Mouse (Mus musculus) embryonic facial prominence, embryonic 11.5 days (tissue): ENCODE results near the gene Rgl1. TPM values are rescaled to one million over a fixed set of nuclear protein-coding genes. Genes with fewer than 3 reads are reported as not detected.

Experiments
- ATAC-seq: fragments of 200-750 bp; cut with Nextera tagmentation; replicated peaks from 2 replicates; pipeline ENCODE4 v1.8.0; 2017; ENCODE audit warnings: low read depth; ENCODE audit not compliant: insufficient number of reproducible peaks, low FRiP score, low TSS enrichment
- DNase-seq: peaks from one replicate; pipeline ENCODE4 v3.0.0-alpha.2; 2015; ENCODE audit warnings: low spot score
- H3K27ac ChIP-seq: fragments of 300-500 bp; sonication (generic); replicated peaks from 2 replicates; pipeline ENCODE4 v1.5.1; 2014; ENCODE audit warnings: mild to moderate bottlenecking, low read depth, low read length, control low read depth
- H3K27me3 ChIP-seq: fragments of 300-500 bp; sonication (generic); 2 replicates; pipeline ENCODE4 v1.6.1; 2014; ENCODE audit warnings: mild to moderate bottlenecking, low read length, moderate library complexity, mixed read lengths; ENCODE audit not compliant: control insufficient read depth, insufficient read depth
- H3K36me3 ChIP-seq: fragments of 300-500 bp; sonication (generic); replicated peaks from 2 replicates; pipeline ENCODE4 v1.6.1; 2014; ENCODE audit warnings: low read depth, mild to moderate bottlenecking, low read length, moderate library complexity, mixed read lengths; ENCODE audit not compliant: control insufficient read depth, insufficient read depth
- H3K4me1 ChIP-seq: fragments of 300-500 bp; sonication (generic); 2 replicates; pipeline ENCODE4 v1.6.1; 2014; ENCODE audit warnings: low read length, mixed read lengths; ENCODE audit not compliant: control insufficient read depth, insufficient read depth
- H3K4me2 ChIP-seq: fragments of 300-500 bp; sonication (generic); 2 replicates; pipeline ENCODE4 v1.6.1; 2014; ENCODE audit warnings: low read depth, mild to moderate bottlenecking, control low read depth, low read length, moderate library complexity
- H3K4me3 ChIP-seq: fragments of 300-500 bp; sonication (generic); 2 replicates; pipeline ENCODE4 v1.5.1; 2014; ENCODE audit warnings: low read depth, low read length, control low read depth
- H3K9ac ChIP-seq: fragments of 300-500 bp; sonication (generic); replicated peaks from 2 replicates; pipeline ENCODE4 v1.6.1; 2014; ENCODE audit warnings: mild to moderate bottlenecking, control low read depth, low read length
- H3K9me3 ChIP-seq: fragments of 300-500 bp; sonication (generic); replicated peaks from 2 replicates; pipeline ENCODE4 v1.6.1; 2016; ENCODE audit warnings: mild to moderate bottlenecking, low read length, inconsistent platforms, mixed read lengths; ENCODE audit not compliant: control insufficient read depth
- WGBS: fragments of 180-500 bp; shearing (Covaris S2); extraction: QIAGEN DNeasy Blood & Tissue Kit; methylation state at CpG from one replicate; pipeline ENCODE4 v1.1.7; 2014; 5-methylcytosine and 5-hydroxymethylcytosine counted together
- polyA plus RNA-seq: library from polyadenylated mRNA; unstranded; fragments of >200 nt; fragmentation: Nextera tagmentation; extraction: Ambion mirVana; gene quantifications from 2 replicates; pipeline ENCODE4 v1.2.1, GENCODE M21; 2014

The Rgl1 gene
- polyA plus RNA-seq, 1 experiment from 2014 or later = 26.0 TPM

DNA sequence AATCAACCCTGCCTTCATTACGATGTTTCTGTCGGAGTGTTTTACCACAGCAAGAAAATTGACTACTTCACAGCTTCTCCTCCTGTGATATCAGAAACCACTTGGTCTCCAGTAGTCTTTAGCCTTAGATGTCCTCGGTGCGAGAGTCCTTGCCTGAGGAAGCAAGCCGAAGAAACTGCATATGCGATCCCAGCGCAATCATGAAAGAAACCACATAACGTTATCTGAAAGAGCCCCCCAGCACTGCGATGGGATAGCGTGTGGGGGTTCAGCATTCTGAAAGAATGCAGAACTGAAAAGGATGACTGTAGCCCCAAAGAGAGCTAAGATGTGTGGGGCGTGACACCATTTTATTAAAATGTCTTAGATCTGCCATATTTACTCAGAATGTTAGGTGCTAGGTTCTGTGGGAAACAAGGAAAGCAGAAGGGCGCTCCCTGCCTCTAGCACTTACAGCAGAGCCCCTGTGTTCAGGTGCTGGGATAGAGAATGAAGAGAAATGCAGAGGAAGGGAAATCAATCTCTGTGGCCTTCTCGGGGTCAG lies 34.6 kb upstream of the Rgl1 start:
- Histone ChIP-seq H3K4me2 (no peak overlapping the region), H3K36me3 (no peaks in the 10 kb centered on the region), H3K9ac (no peak overlapping the region), H3K4me1 (no peaks in the 10 kb centered on the region), H3K27ac (no peak overlapping the region), H3K9me3 (no peaks in the 10 kb centered on the region), H3K4me3 (no peak overlapping the region), H3K27me3 (no peaks in the 10 kb centered on the region)
- WGBS = 86% methylated on average over 13 of the region's 13 CpGs
- DNase-seq (no peak), ATAC-seq (no peak)

DNA sequence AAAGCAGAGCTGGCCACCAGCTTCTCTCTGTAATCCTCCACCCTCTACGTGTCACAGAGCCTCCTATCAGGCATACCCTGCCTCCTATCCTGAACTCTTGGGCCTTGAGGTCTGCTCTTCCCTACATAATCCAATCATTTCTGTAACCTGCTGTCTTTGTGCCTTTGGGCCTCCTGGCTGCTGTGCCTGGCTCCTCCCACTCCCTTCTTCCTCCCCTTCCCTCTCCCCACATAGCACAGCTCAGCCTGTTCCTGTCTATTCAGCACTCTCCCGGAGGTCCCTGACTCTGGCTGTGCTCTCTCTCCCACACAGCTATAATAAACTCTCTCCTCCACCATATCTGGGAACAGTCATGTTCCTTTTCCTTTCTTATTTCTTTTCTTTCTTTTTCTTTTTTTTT lies 33.7 kb upstream of the Rgl1 start, which contains the start of gene Ncf2:
Gene Ncf2, plus strand, starts transcription at position 298 of the 400 bp plus-strand sequence.
- no peak within 1 kb of the TSS for H3K4me2 ChIP-seq
- no peaks in the 10 kb centered on the region for H3K27me3 ChIP-seq
- DNase-seq (peak; percentile 37), ATAC-seq (peak; percentile 84)
- H3K4me3 ChIP-seq = no peak within 1 kb of the TSS
- no peaks in the 10 kb centered on the region for H3K36me3 ChIP-seq
- no peaks in the 10 kb centered on the region for H3K4me1 ChIP-seq
- 7% methylated on average over 2 of the region's 2 CpGs for WGBS
- no peaks in the 10 kb centered on the region for H3K9me3 ChIP-seq
- H3K9ac ChIP-seq = no peak within 1 kb of the TSS
- H3K27ac ChIP-seq = no peak within 1 kb of the TSS

DNA sequence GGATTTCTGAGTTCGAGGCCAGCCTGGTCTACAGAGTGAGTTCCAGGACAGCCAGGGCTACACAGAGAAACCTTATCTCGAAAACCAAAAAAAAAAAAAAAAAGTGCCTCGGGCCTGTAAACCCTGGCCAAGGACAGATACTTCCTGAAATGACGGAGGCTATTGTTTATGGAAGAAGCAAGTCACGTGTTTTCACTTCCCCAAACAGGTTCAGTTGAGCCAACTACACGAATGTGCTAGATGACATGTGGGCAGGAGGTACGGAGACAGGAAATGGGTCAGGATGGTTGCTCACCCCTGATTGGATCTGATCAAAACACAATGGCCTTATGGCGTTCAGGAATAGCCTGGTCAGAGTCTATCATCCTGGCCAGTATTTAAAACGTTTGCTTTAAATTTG lies 32.0 kb upstream of the Rgl1 start:
- Histone ChIP-seq H3K4me2 (no peak overlapping the region), H3K4me3 (no peak overlapping the region), H3K36me3 (no peaks in the 10 kb centered on the region), H3K9me3 (no peaks in the 10 kb centered on the region), H3K27me3 (no peaks in the 10 kb centered on the region), H3K9ac (no peak overlapping the region), H3K27ac (no peak overlapping the region), H3K4me1 (no peaks in the 10 kb centered on the region)
- DNase-seq = peak; percentile 11
- 68% methylated on average over 9 of the region's 9 CpGs for WGBS
- no peak for ATAC-seq

DNA sequence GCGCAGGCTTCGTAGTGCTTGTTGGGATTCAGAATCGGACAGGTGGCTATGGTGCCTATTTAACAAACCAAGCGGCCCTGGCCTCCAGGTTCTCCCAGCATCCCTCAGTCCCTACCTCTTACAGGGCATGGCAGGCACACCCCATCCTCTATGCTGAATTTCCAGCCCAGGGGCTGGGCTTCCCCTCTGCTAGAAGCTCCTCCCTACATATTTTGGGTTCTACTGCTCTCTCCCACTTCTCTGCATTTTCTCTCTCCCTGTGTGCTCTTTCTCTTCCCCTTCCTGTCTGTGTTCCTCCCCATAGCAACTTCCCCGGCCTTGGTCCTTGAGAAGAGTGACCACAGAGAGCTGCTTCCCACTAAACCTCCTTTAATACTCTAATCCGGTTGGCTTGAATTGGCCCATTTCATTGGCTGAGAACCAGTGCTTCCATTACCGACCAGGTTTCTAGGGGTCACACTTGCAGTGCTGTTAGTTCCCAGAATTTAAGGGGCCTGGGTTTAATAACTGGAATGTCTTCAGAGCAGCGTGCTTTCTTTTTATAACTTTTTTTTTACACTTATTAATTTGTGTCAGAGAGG lies 30.6 kb upstream of the Rgl1 start:
- no peak overlapping the region for H3K4me2 ChIP-seq
- WGBS = 84% methylated on average over 8 of the region's 8 CpGs
- H3K36me3 ChIP-seq = no peaks in the 10 kb centered on the region
- no peaks in the 10 kb centered on the region for H3K9me3 ChIP-seq
- DNase-seq = no peak
- H3K27me3 ChIP-seq = no peaks in the 10 kb centered on the region
- H3K9ac ChIP-seq = no peak overlapping the region
- H3K4me3 ChIP-seq = no peak overlapping the region
- no peak for ATAC-seq
- no peak overlapping the region for H3K27ac ChIP-seq
- no peaks in the 10 kb centered on the region for H3K4me1 ChIP-seq

DNA sequence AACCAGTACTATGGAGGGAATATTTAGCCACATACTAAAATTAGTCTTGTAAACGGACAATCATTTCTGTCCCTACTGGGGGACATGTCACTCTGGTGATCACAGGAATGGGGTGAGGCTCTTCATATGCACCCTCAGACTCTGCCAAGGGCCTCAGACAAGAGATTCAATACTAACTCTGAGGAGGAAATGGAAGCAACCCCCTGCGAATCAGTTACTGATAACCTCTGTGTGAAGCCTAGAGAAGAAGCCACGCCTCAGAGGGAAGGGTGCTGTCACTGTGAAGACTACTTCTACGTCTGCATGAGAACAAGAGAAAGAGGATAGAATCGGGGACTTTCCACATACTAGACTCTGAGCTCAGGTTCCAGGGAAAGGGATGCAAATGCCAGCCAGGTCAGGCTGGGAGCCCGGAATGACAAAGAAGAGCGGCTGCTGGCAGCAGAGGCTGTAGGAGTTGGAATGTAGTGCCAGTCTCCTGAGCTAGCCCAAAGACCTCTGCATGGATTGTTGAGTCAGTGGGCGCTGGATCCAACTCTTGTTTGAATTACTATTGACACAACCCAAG lies 29.6 kb upstream of the Rgl1 start:
- Histone ChIP-seq H3K9me3 (no peaks in the 10 kb centered on the region), H3K4me3 (no peak overlapping the region), H3K27me3 (no peaks in the 10 kb centered on the region), H3K36me3 (no peaks in the 10 kb centered on the region), H3K27ac (no peak overlapping the region), H3K4me2 (no peak overlapping the region), H3K9ac (no peak overlapping the region), H3K4me1 (no peaks in the 10 kb centered on the region; the same call in 1 of the 2 replicates)
- no peak for ATAC-seq
- 76% methylated on average over 8 of the region's 8 CpGs for WGBS
- DNase-seq = no peak

DNA sequence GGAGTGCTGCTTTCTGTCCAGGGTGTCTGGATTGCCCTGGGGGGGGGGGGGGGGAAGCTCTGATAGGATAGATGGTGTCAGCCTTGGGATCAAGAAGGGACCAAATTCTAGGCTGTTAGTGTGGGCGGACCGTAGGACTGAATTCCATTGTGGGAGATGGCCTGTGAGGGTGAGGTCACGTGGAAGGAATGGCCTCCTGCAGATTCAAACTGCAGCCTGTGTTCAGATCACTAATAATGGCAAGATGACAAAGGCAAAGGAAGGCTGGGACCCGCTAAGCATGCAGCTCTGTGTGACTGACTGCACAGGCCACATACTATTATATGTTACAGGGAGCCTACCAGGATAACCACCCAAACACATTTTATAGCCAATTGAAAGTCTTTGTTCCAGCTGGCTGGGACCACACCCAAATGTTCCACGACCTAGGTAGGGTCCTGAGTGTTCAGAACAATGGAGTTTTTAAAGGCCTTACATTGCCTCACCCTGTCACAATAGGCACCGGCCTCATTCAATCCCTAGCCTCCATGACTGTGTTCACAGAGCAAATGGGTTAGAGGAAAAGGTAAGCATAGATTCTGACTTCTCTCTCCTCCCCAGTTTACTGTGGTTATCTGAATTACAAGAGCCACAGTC lies 27.5 kb upstream of the Rgl1 start:
- no peak overlapping the region for H3K27ac ChIP-seq
- H3K27me3 ChIP-seq = no peaks in the 10 kb centered on the region
- no peak overlapping the region for H3K4me3 ChIP-seq
- H3K9me3 ChIP-seq = no peaks in the 10 kb centered on the region
- no peak overlapping the region for H3K9ac ChIP-seq
- no peaks in the 10 kb centered on the region for H3K36me3 ChIP-seq
- no peak overlapping the region for H3K4me2 ChIP-seq
- WGBS = 37% methylated on average over 6 of the region's 6 CpGs
- no peak for DNase-seq
- H3K4me1 ChIP-seq = no peaks in the 10 kb centered on the region; the same call in 1 of the 2 replicates
- peak; percentile 35; the same call in 1 of the 2 replicates for ATAC-seq

DNA sequence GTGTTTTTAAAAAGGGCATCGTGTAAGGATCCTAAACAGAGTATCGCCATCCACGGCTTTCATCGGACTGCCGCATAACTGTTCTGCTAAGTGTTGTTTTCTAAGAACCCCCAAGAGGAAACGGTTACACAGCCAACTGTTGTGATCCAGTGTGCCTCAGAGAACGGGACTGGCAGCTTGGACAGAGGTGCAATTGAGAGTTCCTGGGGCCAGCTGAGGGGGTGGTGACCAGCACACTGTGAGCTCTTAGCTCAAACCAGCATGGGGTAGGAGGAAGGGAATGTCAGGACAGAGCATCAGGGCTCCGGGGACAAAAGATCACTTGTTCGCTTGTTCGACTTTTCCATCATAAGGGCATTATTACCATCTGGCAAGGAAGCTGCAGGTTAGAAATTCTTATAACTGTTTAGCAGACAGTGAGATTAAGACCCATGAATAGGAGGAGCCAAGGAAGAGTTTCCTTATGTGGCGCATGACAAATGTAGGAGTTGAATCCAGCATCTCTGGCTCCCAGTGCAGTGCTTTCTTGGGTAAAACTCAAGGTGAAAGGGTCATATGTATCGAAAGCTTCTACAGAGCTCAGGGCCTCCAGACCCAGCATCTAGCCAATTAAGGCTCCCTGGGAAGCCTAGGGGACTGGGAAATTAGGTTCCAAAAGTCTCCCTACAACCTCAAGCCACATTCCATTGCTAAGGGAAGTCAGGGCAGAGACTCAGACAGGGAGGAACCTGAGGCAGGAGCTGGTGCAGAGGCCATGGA lies 26.8 kb upstream of the Rgl1 start:
- Histone ChIP-seq H3K36me3 (no peaks in the 10 kb centered on the region), H3K4me2 (no peak overlapping the region), H3K4me1 (no peaks in the 10 kb centered on the region; the same call in 1 of the 2 replicates), H3K4me3 (no peak overlapping the region), H3K27me3 (no peaks in the 10 kb centered on the region), H3K9ac (no peak overlapping the region), H3K9me3 (no peaks in the 10 kb centered on the region), H3K27ac (no peak overlapping the region)
- 16% methylated on average over 12 of the region's 12 CpGs for WGBS
- DNase-seq = peak; percentile 8
- ATAC-seq = 0 out of 2 replicates have a peak, but pooled peaks have one; percentile 8
